Comparison of ENCODE assay signal across 8 mouse cellular contexts in the genomic region with DNA sequence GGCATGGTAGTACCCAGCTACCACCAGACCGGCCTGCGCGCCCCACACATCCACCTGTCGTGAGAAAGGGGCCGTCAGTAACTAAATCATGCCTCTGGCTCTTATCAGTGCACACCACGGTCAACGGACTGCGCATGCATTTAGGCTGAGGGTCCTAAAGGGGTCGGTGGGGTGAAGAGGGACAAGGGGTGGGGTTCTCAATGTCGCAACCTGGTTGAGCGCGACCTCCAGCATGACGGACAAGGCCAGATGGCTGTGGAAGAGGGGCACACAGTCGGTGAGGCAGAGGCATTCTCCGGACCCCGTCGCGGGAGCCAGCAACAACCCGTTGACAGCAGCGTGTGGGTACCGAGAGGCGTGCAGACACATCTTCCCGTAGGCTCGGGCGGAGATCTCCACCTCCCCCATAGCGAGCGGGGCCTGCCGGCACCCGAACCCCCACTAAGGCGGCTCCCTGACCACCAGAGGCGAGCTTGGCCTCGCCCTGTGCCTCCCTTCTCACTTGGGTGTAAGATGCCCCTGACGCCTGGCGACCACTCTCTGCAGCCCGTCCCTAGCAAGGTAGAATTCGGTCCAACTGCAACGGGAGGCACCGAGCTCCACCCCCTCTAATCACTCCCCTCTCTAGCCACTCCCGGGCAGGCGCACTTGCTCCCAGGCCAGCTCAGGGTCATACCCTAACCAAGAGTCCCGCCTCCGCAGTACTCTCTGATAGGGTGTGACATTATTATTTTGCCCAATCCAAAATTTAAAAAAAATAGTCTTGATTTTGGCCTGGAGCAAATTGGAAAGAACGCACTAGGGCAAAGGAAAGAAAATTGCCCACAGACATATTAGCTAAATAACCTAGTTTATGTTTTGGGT. TPM values are rescaled to one million over a fixed set of nuclear protein-coding genes. Genes with fewer than 3 reads are reported as not detected.
A peak's percentile ranks its signal among the peaks of the same experiment; 100 is the strongest.
DNase-seq lines count a peak whose midpoint lies in the region; ATAC-seq and TF ChIP-seq lines count a peak whose summit lies in the region.

Gene Emc9, minus strand, starts transcription at position 601 of the 864 bp plus-strand sequence.

- peak within 1 kb of the TSS; percentile 10; the same call in 1 of the 2 replicates for H3K9ac ChIP-seq in CH12.LX (ENCODE audit: insufficient read depth, low read depth)
- H3K9ac ChIP-seq in heart, embryonic 15.5 days: peak within 1 kb of the TSS; percentile 80
- peak within 1 kb of the TSS; percentile 84 for H3K9ac ChIP-seq in liver, embryonic 14.5 days (replicated peaks)
- H3K9ac ChIP-seq in stomach, embryonic 16.5 days (ENCODE audit: low read length): peak within 1 kb of the TSS; percentile 75

- no peak for TF ChIP-seq RAD21 in CH12.LX (IDR thresholded peaks at IDR 0.05; ENCODE audit: low read depth, low read length)

- DNase-seq in CH12.LX (ENCODE audit: extremely low read depth): peak; percentile 75
- peak; percentile 72 for DNase-seq in c-Kit-negative CD71-positive TER-119-positive erythroid progenitor cells, embryonic 14.5 days (ENCODE audit: low read depth, low spot score)
- peak; percentile 58 for DNase-seq in fibroblast of lung, adult 2 months (ENCODE audit: low read depth)
- DNase-seq in kidney, postnatal 14 days: peak; percentile 86
- DNase-seq in liver, embryonic 14.5 days (ENCODE audit: low read depth in 3 of 3, low spot score in 3 of 3): peak; percentile 82 to 84 (median 83)
- DNase-seq in neural tube, embryonic 10.5 days (ENCODE audit: extremely low spot score, low spot score): peak; percentile 64

- peak within 1 kb of the TSS; percentile 57 to 76 (median 74) for H3K4me3 ChIP-seq in CH12.LX (replicated peaks in 1 of 3; ENCODE audit: low read depth in 2 of 3, low read length in 2 of 3, poor library complexity in 1 of 3)
- H3K4me3 ChIP-seq in heart, embryonic 15.5 days: peak within 1 kb of the TSS; percentile 69
- peak within 1 kb of the TSS; percentile 70 to 74 for H3K4me3 ChIP-seq in liver, embryonic 14.5 days (ENCODE audit: insufficient read depth in 1 of 2, low read depth in 2 of 2, low read length in 2 of 2)
- H3K4me3 ChIP-seq in stomach, embryonic 16.5 days (replicated peaks; ENCODE audit: low read length): peak within 1 kb of the TSS; percentile 63

- H3K79me2 ChIP-seq in CH12.LX (replicated peaks; ENCODE audit: control insufficient read depth, extremely low read depth, insufficient read depth, poor library complexity, severe bottlenecking): peaks cover 22% of the 10 kb centered on the region

- peaks cover 19 to 69% of the 10 kb centered on the region in 2 experiments for H3K4me1 ChIP-seq in CH12.LX (ENCODE audit: control insufficient read depth in 1 of 2, insufficient read depth in 2 of 2)
- H3K4me1 ChIP-seq in heart, embryonic 15.5 days (replicated peaks): peaks cover 17% of the 10 kb centered on the region
- H3K4me1 ChIP-seq in liver, embryonic 14.5 days (replicated peaks; ENCODE audit: control insufficient read depth in 2 of 2, insufficient read depth in 2 of 2, low read length in 1 of 2): peaks cover 28 to 31% of the 10 kb centered on the region in 2 experiments
- peaks cover 12% of the 10 kb centered on the region for H3K4me1 ChIP-seq in stomach, embryonic 16.5 days (ENCODE audit: control insufficient read depth, insufficient read depth, low read length)

- in situ Hi-C loops in CH12.LX (cut with MboI; ENCODE audit: low pct_ligation_motif_present, low pct_unique_long_range_greater_than_20kb, low sequenced_read_pairs): no loop called here

- TF ChIP-seq CTCF in CH12.LX (conservative IDR thresholded peaks at IDR 0.05 in 1 of 2, IDR thresholded peaks at IDR 0.05 in 1 of 2; ENCODE audit: low read depth in 2 of 2, low read length in 2 of 2): no peak
- TF ChIP-seq CTCF in liver, embryonic 14.5 days (IDR thresholded peaks at IDR 0.05; ENCODE audit: low read depth): peak; percentile 26

- peak within 1 kb of the TSS; percentile 55 for H3K4me2 ChIP-seq in CH12.LX (ENCODE audit: insufficient read depth, low read depth, poor library complexity, severe bottlenecking)
- peak within 1 kb of the TSS; percentile 89 for H3K4me2 ChIP-seq in heart, embryonic 15.5 days
- H3K4me2 ChIP-seq in liver, embryonic 14.5 days (ENCODE audit: low read depth): peak within 1 kb of the TSS; percentile 99
- H3K4me2 ChIP-seq in stomach, embryonic 16.5 days (ENCODE audit: low read depth, low read length): peak within 1 kb of the TSS; percentile 80

- H3K27me3 ChIP-seq in CH12.LX (replicated peaks): no peaks in the 10 kb centered on the region
- no peaks in the 10 kb centered on the region for H3K27me3 ChIP-seq in heart, embryonic 15.5 days
- no peaks in the 10 kb centered on the region for H3K27me3 ChIP-seq in liver, embryonic 14.5 days (ENCODE audit: control insufficient read depth, insufficient read depth, low read length)
- no peaks in the 10 kb centered on the region for H3K27me3 ChIP-seq in stomach, embryonic 16.5 days (ENCODE audit: control insufficient read depth, insufficient read depth, low read length)

- H3K36me3 ChIP-seq in CH12.LX (replicated peaks in 1 of 2; ENCODE audit: control insufficient read depth in 1 of 2, insufficient read depth in 1 of 2, low read length in 1 of 2): peaks cover 36 to 64% of the 10 kb centered on the region in 2 experiments
- peaks cover 24% of the 10 kb centered on the region for H3K36me3 ChIP-seq in heart, embryonic 15.5 days
- peaks cover 5% of the 10 kb centered on the region for H3K36me3 ChIP-seq in liver, embryonic 14.5 days (replicated peaks; ENCODE audit: control insufficient read depth, insufficient read depth, low read depth)
- peaks cover 11% of the 10 kb centered on the region for H3K36me3 ChIP-seq in stomach, embryonic 16.5 days (ENCODE audit: control insufficient read depth, insufficient read depth, low read length)

- no peak for TF ChIP-seq EP300 in CH12.LX (IDR thresholded peaks at IDR 0.05; ENCODE audit: low read length)
- peak; percentile 2; the same call in 1 of the 2 replicates for TF ChIP-seq EP300 in liver, embryonic 14.5 days (IDR thresholded peaks at IDR 0.05; ENCODE audit: low read depth)

- peak; percentile 78 for ATAC-seq in heart, embryonic 15.5 days (replicated peaks; ENCODE audit: insufficient number of reproducible peaks, insufficient read depth, low FRiP score, low read depth)
- peak; percentile 93 for ATAC-seq in liver, embryonic 14.5 days (ENCODE audit: insufficient read depth)
- ATAC-seq in stomach, embryonic 16.5 days (ENCODE audit: insufficient read depth, low FRiP score): peak; percentile 89

- no peaks in the 10 kb centered on the region for H3K9me3 ChIP-seq in CH12.LX (replicated peaks; ENCODE audit: low read length)
- no peaks in the 10 kb centered on the region for H3K9me3 ChIP-seq in heart, embryonic 15.5 days (replicated peaks)
- H3K9me3 ChIP-seq in liver, embryonic 14.5 days (ENCODE audit: control insufficient read depth, low read length): no peaks in the 10 kb centered on the region
- H3K9me3 ChIP-seq in stomach, embryonic 16.5 days (replicated peaks; ENCODE audit: control insufficient read depth, low read length): no peaks in the 10 kb centered on the region

- peak within 1 kb of the TSS; percentile 83 for H3K27ac ChIP-seq in CH12.LX (ENCODE audit: insufficient read depth, low read depth)
- peak within 1 kb of the TSS; percentile 83 for H3K27ac ChIP-seq in heart, embryonic 15.5 days
- H3K27ac ChIP-seq in liver, embryonic 14.5 days: peak within 1 kb of the TSS; percentile 98
- peak within 1 kb of the TSS; percentile 67 for H3K27ac ChIP-seq in stomach, embryonic 16.5 days (ENCODE audit: low read length)

- 3% methylated on average over 43 of the region's 43 CpGs for WGBS in heart, embryonic 15.5 days
- WGBS in liver, embryonic 14.5 days (ENCODE audit: insufficient replicate concordance): under 1% methylated on average over 41 of the region's 43 CpGs
- 3% methylated on average over 43 of the region's 43 CpGs for WGBS in stomach, embryonic 16.5 days

- peak; percentile 50 for TF ChIP-seq POLR2A in CH12.LX (IDR thresholded peaks at IDR 0.05; ENCODE audit: low read depth, low read length)

- dilution Hi-C loops in CH12.LX (cut with MboI; ENCODE audit: extremely low pct_ligation_motif_present, extremely low pct_unique_long_range_greater_than_20kb, low sequenced_read_pairs): no loop called here

TF ChIP-seq in CH12.LX, 34 proteins besides CTCF, POLR2A, EP300 and RAD21 (continues in another document):
- no peak for TF ChIP-seq MAZ (IDR thresholded peaks at IDR 0.05; ENCODE audit: low read depth, low read length)
- TF ChIP-seq SMC3 (IDR thresholded peaks at IDR 0.05; ENCODE audit: low read depth, low read length): no peak
- no peak for TF ChIP-seq CHD1 (IDR thresholded peaks at IDR 0.05; ENCODE audit: low read depth, low read length)
- no peak for TF ChIP-seq TCF12 (IDR thresholded peaks at IDR 0.05; ENCODE audit: low read depth, low read length)
- no peak for TF ChIP-seq PAX5 (IDR thresholded peaks at IDR 0.05; ENCODE audit: low read length)
- TF ChIP-seq ZC3H11A (IDR thresholded peaks at IDR 0.05; ENCODE audit: low read depth, low read length): no peak
- TF ChIP-seq MYC (IDR thresholded peaks at IDR 0.05; ENCODE audit: low read depth, low read length): no peak
- TF ChIP-seq ZNF384 (IDR thresholded peaks at IDR 0.05; ENCODE audit: low read depth, low read length): no peak
- TF ChIP-seq KAT2A (IDR thresholded peaks at IDR 0.05; ENCODE audit: insufficient replicate concordance, low read length): no peak
- no peak for TF ChIP-seq MAX (IDR thresholded peaks at IDR 0.05; ENCODE audit: low read length)
- TF ChIP-seq SIN3A (IDR thresholded peaks at IDR 0.05; ENCODE audit: low read length): peak; percentile 65
- no peak for TF ChIP-seq MAFK (IDR thresholded peaks at IDR 0.05; ENCODE audit: insufficient replicate concordance, low read length)
- peak; percentile 37; the same call in 1 of the 2 replicates for TF ChIP-seq NELFE (IDR thresholded peaks at IDR 0.05; ENCODE audit: low read depth, low read length)
- no peak for TF ChIP-seq TBP (conservative IDR thresholded peaks at IDR 0.05; ENCODE audit: low read depth, low read length)
- TF ChIP-seq ZKSCAN1 (IDR thresholded peaks at IDR 0.05; ENCODE audit: borderline replicate concordance, low read depth, low read length): no peak
- TF ChIP-seq ELF1 (IDR thresholded peaks at IDR 0.05; ENCODE audit: low read depth, low read length): 0 out of 2 replicates have a peak, but pooled peaks have one; percentile 17
- TF ChIP-seq ZMIZ1 (IDR thresholded peaks at IDR 0.05; ENCODE audit: low read depth, low read length): no peak
- no peak for TF ChIP-seq HCFC1 (IDR thresholded peaks at IDR 0.05; ENCODE audit: low read depth, low read length)

RNA-seq across cellular contexts. Expression of gene Emc9, which starts in this region (rescaled TPM):
- total RNA-seq in CH12.LX (2012; rRNA removed): 9.6 and 10.4 TPM in 2 replicates
- total RNA-seq in CH12.LX (2014; rRNA removed): 1.6 and 1.7 TPM in 2 replicates
- 3.7 and 4.2 TPM in 2 replicates for polyA plus RNA-seq in CH12.LX (2012; ENCODE audit: insufficient read length, low read depth)
- polyA plus RNA-seq in heart, embryonic 15.5 days (2015; fragmentation: Nextera tagmentation; extraction: Ambion mirVana): 21.2 and 21.6 TPM in 2 replicates
- polyA plus RNA-seq in liver, embryonic 14.5 days (2012; rRNA removed): 19.2 and 20.3 TPM in 2 replicates
- 32.8 and 33.0 TPM in 2 replicates for polyA plus RNA-seq in liver, embryonic 14.5 days (2014; fragmentation: Nextera tagmentation; extraction: Ambion mirVana)
- polyA plus RNA-seq in stomach, embryonic 16.5 days (2015; fragmentation: Nextera tagmentation; extraction: Ambion mirVana): 11.4 and 11.5 TPM in 2 replicates

Comparison
In these comparisons a context has a peak if more than half of its experiments do, and no peak if none do; other contexts are left out.
1. Peak in every context shown above with its lines: DNase-seq, ATAC-seq, H3K4me3 ChIP-seq and H3K27ac ChIP-seq.
2. H3K9ac ChIP-seq: peak in every context shown above with its lines; median percentile 84 in liver, embryonic 14.5 days; 80 in heart, embryonic 15.5 days; 75 in stomach, embryonic 16.5 days; 10 in CH12.LX.